ENCODE assay signal across 8 mouse cellular contexts in genomic region chr8:88118456-88119036, GRCm38 (mm10). TPM values are rescaled to one million over a fixed set of nuclear protein-coding genes. Genes with fewer than 3 reads are reported as not detected.
DNase-seq lines count a peak whose midpoint lies in the region; ATAC-seq and TF ChIP-seq lines count a peak whose summit lies in the region.

Cnep1r1 (plus strand) TSS chr8:88118769.

- peak; percentile 99 for ATAC-seq in embryonic facial prominence, embryonic 15.5 days (ENCODE audit: insufficient number of reproducible peaks, low FRiP score, low TSS enrichment, low read depth)
- ATAC-seq in limb, embryonic 14.5 days (ENCODE audit: low FRiP score, low read depth): peak; percentile 99
- peak; percentile 98 for ATAC-seq in midbrain, postnatal 0 days (ENCODE audit: low FRiP score)

- H3K36me3 ChIP-seq in embryonic facial prominence, embryonic 15.5 days: peaks cover 19% of the 10 kb centered on the region
- peaks cover 22% of the 10 kb centered on the region for H3K36me3 ChIP-seq in limb, embryonic 14.5 days (ENCODE audit: control insufficient read depth, insufficient read depth, low read length)
- peaks cover 6% of the 10 kb centered on the region; the same call in 1 of the 2 replicates for H3K36me3 ChIP-seq in midbrain, postnatal 0 days (ENCODE audit: insufficient read depth, low read length)

- H3K4me1 ChIP-seq in bone marrow, adult 2 months (ENCODE audit: control insufficient read depth, insufficient read depth, low read length): no peaks in the 10 kb centered on the region; the same call in 1 of the 2 replicates
- H3K4me1 ChIP-seq in embryonic facial prominence, embryonic 15.5 days: no peaks in the 10 kb centered on the region
- H3K4me1 ChIP-seq in limb, embryonic 14.5 days (ENCODE audit: control insufficient read depth, insufficient read depth, low read length): peaks cover 6% of the 10 kb centered on the region; the same call in 1 of the 2 replicates
- H3K4me1 ChIP-seq in midbrain, postnatal 0 days (ENCODE audit: insufficient read depth, low read length): no peaks in the 10 kb centered on the region

- peak within 1 kb of the TSS; percentile 91 for H3K27ac ChIP-seq in bone marrow, adult 2 months (ENCODE audit: control insufficient read depth, insufficient read depth, low read depth, low read length, poor library complexity)
- peak within 1 kb of the TSS; percentile 88 for H3K27ac ChIP-seq in embryonic facial prominence, embryonic 15.5 days (replicated peaks)
- peak within 1 kb of the TSS; percentile 65 for H3K27ac ChIP-seq in limb, embryonic 14.5 days (replicated peaks; ENCODE audit: low read depth, low read length)
- H3K27ac ChIP-seq in midbrain, postnatal 0 days (ENCODE audit: low read depth, low read length): peak within 1 kb of the TSS; percentile 62; the same call in 1 of the 2 replicates

- H3K9me3 ChIP-seq in embryonic facial prominence, embryonic 15.5 days (replicated peaks): no peaks in the 10 kb centered on the region
- H3K9me3 ChIP-seq in limb, embryonic 14.5 days (ENCODE audit: control insufficient read depth, low read length): no peaks in the 10 kb centered on the region
- no peaks in the 10 kb centered on the region for H3K9me3 ChIP-seq in midbrain, postnatal 0 days (ENCODE audit: low read length)

- TF ChIP-seq CTCF in bone marrow, adult 2 months (IDR thresholded peaks at IDR 0.05; ENCODE audit: control insufficient read depth, insufficient read depth, low read length): peak; percentile 72
- TF ChIP-seq CTCF in midbrain, postnatal 0 days (IDR thresholded peaks at IDR 0.05): peak; percentile 87

- WGBS in bone marrow, adult 2 months: under 1% methylated on average over 49 of the region's 49 CpGs
- under 1% methylated on average over 49 of the region's 49 CpGs for WGBS in embryonic facial prominence, embryonic 15.5 days
- under 1% methylated on average over 48 of the region's 49 CpGs for WGBS in limb, embryonic 14.5 days
- under 1% methylated on average over 49 of the region's 49 CpGs for WGBS in midbrain, postnatal 0 days

- peak; percentile 98 for DNase-seq in 416B (ENCODE audit: low read depth)
- peak; percentile 100 for DNase-seq in heart, adult 8-10 months (ENCODE audit: low spot score)
- peak; percentile 99 for DNase-seq in kidney, adult 9 months
- peak; percentile 96 for DNase-seq in limb, embryonic 14.5 days (ENCODE audit: low spot score)
- peak; percentile 97 for DNase-seq in midbrain, postnatal 0 days (ENCODE audit: low spot score)
- DNase-seq in spleen, postnatal 14 days (ENCODE audit: low spot score in 2 of 2): peak; percentile 78 to 88

- peak within 1 kb of the TSS; percentile 98 for H3K4me3 ChIP-seq in bone marrow, adult 2 months (replicated peaks; ENCODE audit: control insufficient read depth, low read depth, low read length)
- H3K4me3 ChIP-seq in embryonic facial prominence, embryonic 15.5 days (replicated peaks): peak within 1 kb of the TSS; percentile 97
- H3K4me3 ChIP-seq in limb, embryonic 14.5 days (replicated peaks; ENCODE audit: low read length): peak within 1 kb of the TSS; percentile 92
- peak within 1 kb of the TSS; percentile 95 for H3K4me3 ChIP-seq in midbrain, postnatal 0 days (ENCODE audit: low read depth, low read length)

- H3K4me2 ChIP-seq in embryonic facial prominence, embryonic 15.5 days (replicated peaks): peak within 1 kb of the TSS; percentile 49
- peak within 1 kb of the TSS; percentile 54 for H3K4me2 ChIP-seq in limb, embryonic 14.5 days (replicated peaks; ENCODE audit: low read depth, low read length, severe bottlenecking)
- H3K4me2 ChIP-seq in midbrain, postnatal 0 days (ENCODE audit: low read depth, low read length, poor library complexity, severe bottlenecking): peak within 1 kb of the TSS; percentile 78

- TF ChIP-seq POLR2A in bone marrow, adult 2 months (IDR thresholded peaks at IDR 0.05; ENCODE audit: borderline replicate concordance, control insufficient read depth, low read depth, low read length): peak; percentile 86; the same call in 1 of the 2 replicates
- TF ChIP-seq POLR2A in limb, embryonic 14.5 days (IDR thresholded peaks at IDR 0.05; ENCODE audit: borderline replicate concordance, extremely low read depth, insufficient read depth, insufficient read length): 0 out of 2 replicates have a peak, but pooled peaks have one; percentile 78

- peak within 1 kb of the TSS; percentile 82 for H3K9ac ChIP-seq in embryonic facial prominence, embryonic 15.5 days
- H3K9ac ChIP-seq in limb, embryonic 14.5 days (ENCODE audit: low read depth, low read length, severe bottlenecking): peak within 1 kb of the TSS; percentile 91
- H3K9ac ChIP-seq in midbrain, postnatal 0 days (replicated peaks; ENCODE audit: low read length, poor library complexity, severe bottlenecking): peak within 1 kb of the TSS; percentile 80

- H3K27me3 ChIP-seq in embryonic facial prominence, embryonic 15.5 days: no peaks in the 10 kb centered on the region
- no peaks in the 10 kb centered on the region for H3K27me3 ChIP-seq in limb, embryonic 14.5 days (ENCODE audit: control insufficient read depth, insufficient read depth, low read length)
- no peaks in the 10 kb centered on the region for H3K27me3 ChIP-seq in midbrain, postnatal 0 days (ENCODE audit: insufficient read depth, low read length)

RNA-seq across cellular contexts. Expression of gene Cnep1r1, which starts in this region (rescaled TPM):
- polyA plus RNA-seq in bone marrow, adult 2 months (2011; ENCODE audit: insufficient read depth, insufficient read length, low replicate concordance, missing spikeins): 11.2 and 16.7 TPM in 2 replicates
- 55.5 and 62.8 TPM in 2 replicates for polyA plus RNA-seq in embryonic facial prominence, embryonic 15.5 days (2015; fragmentation: Nextera tagmentation; extraction: Ambion mirVana)
- total RNA-seq in heart, adult 8-10 months (2022): 10 to 100 TPM; 32.7 to 40.3 (median 36.8) TPM
- polyA plus RNA-seq in limb, embryonic 14.5 days (2012; rRNA removed): 70.1 and 70.9 TPM in 2 replicates
- 42.5 and 43.5 TPM in 2 replicates for polyA plus RNA-seq in limb, embryonic 14.5 days (2014; fragmentation: Nextera tagmentation; extraction: Ambion mirVana)
- 24.8 and 33.1 TPM in 2 replicates for total RNA-seq in midbrain, postnatal 0 days (2014; rRNA removed)
- 22.2 and 22.3 TPM in 2 replicates for polyA plus RNA-seq in midbrain, postnatal 0 days (2015; fragmentation: Nextera tagmentation; extraction: Ambion mirVana)

Comparison
In these comparisons a context has a peak if more than half of its experiments do, and no peak if none do; other contexts are left out.
1. Peak in every context shown above with its lines: DNase-seq, ATAC-seq, H3K4me3 ChIP-seq and H3K27ac ChIP-seq.